Comparison of ENCODE assay signal across 1 mouse cellular context in genomic region chr19:15924866-15925718, GRCm38 (mm10).
TF ChIP-seq lines count a peak whose summit lies in the region.

No protein-coding gene starts in this region.

TF ChIP-seq in MEL, 35 proteins besides CTCF, POLR2A, EP300 and RAD21 (continued from another document):
- TF ChIP-seq CHD1 (IDR thresholded peaks at IDR 0.05; ENCODE audit: low read depth, low read length), result peak; percentile 54; the same call in 1 of the 2 replicates
- peak; percentile 40; the same call in 1 of the 2 replicates for TF ChIP-seq E2F4 (IDR thresholded peaks at IDR 0.05; ENCODE audit: borderline replicate concordance, low read depth, low read length)
- TF ChIP-seq NRF1 (IDR thresholded peaks at IDR 0.05; ENCODE audit: insufficient read depth, low read depth, low read length, poor library complexity, severe bottlenecking), result peak; percentile 34; the same call in 1 of the 2 replicates
- no peak for TF ChIP-seq MAFK (IDR thresholded peaks at IDR 0.05; ENCODE audit: borderline replicate concordance, low read depth, low read length)
- TF ChIP-seq RCOR1 (IDR thresholded peaks at IDR 0.05; ENCODE audit: low read depth, low read length), result no peak
- peak; percentile 87 for TF ChIP-seq ZMIZ1 (IDR thresholded peaks at IDR 0.05; ENCODE audit: low read depth, low read length)
- TF ChIP-seq ELF1 (IDR thresholded peaks at IDR 0.05; ENCODE audit: low read depth, low read length), result no peak
- TF ChIP-seq SMC3 (IDR thresholded peaks at IDR 0.05; ENCODE audit: low read depth, low read length), result no peak
- TF ChIP-seq MYC (IDR thresholded peaks at IDR 0.05; ENCODE audit: low read depth, low read length), result peak; percentile 99
- no peak for TF ChIP-seq TAL1 (IDR thresholded peaks at IDR 0.05; ENCODE audit: low read length)
